Mouse (Mus musculus): ENCODE data around the gene Sh3tc1. TPM values are rescaled to one million over a fixed set of nuclear protein-coding genes. Genes with fewer than 3 reads are reported as not detected.

The Sh3tc1 gene
- total RNA-seq (2021), result 1 to 10 TPM; 1.6 to 2.7 TPM

DNA sequence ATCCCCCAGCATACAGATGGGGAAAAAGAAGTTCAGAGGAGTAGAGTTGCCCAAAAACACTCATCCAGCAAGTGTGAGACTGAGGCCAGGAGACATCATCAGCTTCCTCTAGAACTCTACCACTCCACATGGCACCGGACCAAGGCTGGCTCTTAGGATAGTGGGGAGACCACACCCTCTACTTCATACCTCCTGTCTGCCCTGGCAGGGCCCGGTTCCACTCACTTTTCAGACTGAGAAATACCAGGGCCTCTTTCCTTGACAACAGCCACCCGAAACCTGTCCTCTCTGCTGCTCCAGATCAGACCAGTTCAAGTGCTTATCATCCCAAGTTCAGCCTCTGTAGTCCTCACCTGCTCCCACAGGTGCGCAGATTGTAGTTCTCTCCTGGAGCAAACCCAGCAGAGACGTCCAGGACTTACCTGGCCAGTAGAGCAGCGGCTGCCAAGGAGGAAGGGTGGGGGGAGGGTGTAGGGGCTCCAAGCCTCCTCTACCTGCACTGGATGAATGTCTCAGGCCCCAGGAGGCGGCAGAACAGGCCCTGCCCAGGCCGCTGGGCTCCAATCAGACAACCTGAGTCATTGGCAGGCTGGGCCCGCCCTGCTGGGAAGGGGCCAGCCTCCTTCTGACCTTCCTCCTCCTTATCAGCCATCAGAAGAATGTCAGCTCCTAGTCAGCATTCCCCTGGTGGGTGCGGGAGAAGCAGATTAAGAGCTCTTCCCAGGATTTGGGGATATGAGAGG, at the start of gene Sh3tc1:
Sh3tc1 (minus strand) TSS at position 452 of the 743 bp plus-strand sequence.
- DNase-seq, result no peak

DNA sequence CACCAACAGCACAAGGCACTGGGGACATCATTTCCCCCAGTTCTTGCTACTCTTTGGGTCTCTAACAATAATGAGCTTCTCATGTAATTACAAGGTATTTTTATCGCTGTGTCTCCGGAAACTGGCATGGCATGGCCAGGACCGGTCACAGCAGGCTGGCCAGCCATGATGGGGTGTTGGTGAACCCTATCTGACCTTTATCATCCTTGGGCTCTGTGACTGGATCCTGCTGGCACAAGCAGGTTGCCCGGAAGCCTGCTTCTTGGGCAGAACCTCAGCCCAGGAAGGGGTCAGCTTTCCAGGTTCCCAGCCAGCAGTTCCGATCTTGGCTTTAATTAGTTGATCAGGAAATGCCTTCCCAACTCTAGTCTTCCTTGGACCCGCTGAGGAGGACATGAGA, 48.9 kb upstream of the Sh3tc1 start:
- DNase-seq, result no peak

- DNase-seq, result no peak
Measured at GRCm38 (mm10) chr5:35787847-35788246, 48.1 kb upstream of the Sh3tc1 start.

DNA sequence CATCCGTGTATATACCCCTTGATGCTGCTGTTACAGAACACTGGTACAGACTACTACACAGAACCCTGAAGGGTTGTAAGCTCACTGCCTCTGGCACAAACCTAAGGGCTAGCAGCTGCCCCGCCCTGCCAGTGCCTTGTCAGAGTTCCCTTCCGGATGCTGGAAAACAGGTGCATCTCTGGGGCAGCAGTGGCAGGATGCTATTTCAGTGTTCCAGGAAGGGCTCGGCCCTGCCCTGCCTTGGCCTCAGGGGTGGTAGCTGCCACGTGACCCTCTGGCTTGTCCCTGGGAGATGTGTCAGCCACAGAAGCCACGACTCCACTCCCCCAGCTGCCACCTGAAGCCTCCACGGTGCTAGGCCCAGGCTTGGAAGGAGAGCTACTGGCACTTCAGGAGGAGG, 46.1 kb upstream of the Sh3tc1 start:
- no peak for DNase-seq

- no peak for DNase-seq
Measured at GRCm38 (mm10) chr5:35782648-35783180, 42.9 kb upstream of the Sh3tc1 start.

DNA sequence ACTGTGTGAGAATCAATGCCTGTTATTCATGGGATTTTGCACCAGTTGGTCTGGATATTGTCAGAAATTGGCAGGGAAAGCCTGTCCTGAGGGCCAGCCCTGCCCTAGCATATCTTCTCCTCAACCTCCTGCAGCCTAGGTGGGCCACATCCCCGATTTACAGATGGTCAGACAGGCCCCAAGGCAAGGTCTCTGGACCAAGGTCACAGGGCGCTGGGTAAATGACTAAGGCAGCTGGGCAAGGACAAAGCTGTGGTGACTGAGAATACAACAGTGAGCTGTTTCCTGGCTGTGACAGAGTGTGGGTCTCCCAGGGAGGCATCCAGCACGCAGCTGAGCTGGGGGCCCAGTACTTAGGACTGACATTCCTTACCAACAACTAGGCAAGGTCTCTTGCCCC, 41.3 kb upstream of the Sh3tc1 start:
- DNase-seq, result no peak

DNA sequence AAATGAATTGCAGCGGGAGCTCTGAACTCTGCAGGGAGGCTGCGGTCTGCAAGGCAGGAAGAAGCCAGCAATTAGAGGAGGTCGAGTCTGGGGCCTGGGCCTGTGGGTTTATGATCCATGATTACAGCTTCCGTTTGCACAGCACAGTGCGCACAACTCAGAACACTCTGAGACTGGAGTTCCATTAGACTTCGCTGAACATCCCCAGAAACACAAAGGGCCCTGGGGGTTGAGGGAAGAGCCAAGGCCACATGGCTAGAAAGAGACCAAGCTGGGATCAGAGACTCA, 34.3 kb upstream of the Sh3tc1 start:
- DNase-seq, result no peak

DNA sequence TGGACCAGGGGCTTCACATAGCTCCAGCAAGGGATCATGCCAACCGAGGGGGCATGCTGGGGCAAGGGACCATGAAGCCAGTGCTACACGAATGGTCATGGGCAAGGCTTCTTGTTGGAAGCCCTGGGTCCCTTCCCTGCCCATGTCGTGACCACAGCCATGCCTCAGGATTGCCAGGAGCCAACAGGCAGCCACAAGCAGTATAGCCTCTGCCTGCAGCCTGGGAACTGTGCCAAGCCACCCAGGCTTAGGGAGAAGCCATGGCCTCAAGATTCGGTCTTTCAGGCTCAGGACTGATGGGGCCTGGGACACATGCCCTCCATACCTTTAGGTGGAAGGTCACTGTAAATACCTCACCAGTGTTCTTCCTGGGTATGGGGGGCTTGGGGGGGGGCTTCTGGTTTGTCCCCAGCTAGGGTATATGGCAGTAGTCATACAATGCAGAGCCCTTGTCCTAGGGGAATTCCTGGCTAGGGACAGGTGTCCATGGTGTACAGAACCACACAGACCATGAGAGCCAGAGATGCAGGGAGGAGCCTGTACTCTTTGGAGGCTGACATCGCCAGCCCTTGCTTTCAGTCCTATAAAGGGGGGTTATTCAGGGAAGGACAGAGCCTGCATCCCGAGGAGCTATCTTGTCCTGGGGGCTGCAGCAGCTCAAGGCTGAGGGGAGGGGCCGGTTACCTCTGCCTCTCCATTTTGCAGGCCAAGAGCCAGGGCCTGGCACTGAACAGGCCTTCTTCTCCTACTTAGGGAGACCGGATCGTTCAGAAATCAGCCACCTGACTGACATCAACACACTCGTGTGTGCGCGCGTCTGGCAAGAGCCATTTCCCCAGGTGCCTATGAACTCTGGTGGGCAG, 33.7 kb upstream of the Sh3tc1 start:
- no peak for DNase-seq

DNA sequence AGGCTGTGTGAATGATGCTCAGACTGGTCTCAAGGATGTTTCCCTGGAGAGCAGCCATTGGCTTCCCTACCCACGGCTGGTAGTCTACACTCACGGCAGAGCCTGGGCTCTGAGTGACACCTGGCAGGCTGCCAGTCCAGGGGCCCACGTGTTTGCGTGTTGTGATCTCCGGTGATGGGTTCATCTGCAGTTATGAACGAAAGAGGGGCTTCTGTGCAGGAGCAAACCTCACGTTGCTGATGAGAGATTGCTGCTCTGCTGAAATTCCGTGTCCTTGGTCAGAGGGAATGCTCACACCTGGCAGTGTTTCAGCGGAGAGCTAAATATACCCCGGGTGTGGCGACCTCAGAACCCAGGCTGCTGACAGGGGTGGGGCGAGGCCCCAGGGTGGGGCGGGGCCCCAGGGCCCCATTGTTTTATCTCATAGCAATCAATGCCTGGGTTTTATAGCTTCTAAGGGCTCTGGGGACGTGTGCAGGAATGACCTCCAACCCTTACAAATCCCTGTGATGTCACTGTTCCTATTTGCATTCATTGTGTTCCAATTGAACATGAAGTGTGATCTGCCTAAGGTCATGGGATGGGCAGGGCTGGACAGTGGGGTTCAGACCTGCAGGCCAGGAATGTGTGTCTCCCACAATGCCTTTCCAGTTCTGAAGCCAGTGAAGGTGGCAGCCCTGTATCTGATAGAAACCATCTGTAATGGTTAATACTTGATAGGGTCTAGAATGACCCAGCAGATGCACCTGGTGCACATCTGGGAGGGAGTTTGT, 31.3 kb upstream of the Sh3tc1 start:
- DNase-seq, result no peak

DNA sequence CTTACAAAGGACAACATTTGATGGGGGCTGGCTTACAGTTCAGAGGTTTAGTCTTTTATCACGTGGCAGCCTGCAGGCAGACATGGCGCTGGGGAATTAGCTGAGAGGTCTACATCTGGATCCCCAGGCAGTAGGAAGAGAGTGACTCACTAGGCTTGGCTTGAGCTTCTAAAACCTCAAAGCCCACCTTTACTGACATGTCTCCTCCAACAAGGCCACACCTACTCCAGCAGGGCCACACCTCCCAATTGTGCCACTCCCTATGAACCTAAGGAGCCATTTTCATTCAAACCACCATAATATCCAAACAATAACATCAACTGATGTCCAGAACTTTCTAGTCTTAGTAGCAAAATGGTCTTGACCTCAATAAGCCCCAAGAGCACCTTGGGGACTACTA, 30.5 kb upstream of the Sh3tc1 start:
- DNase-seq, result no peak

GRCm38 (mm10) chr5:35768997-35769396, 29.2 kb upstream of the Sh3tc1 start:
- no peak for DNase-seq

GRCm38 (mm10) chr5:35768525-35768924, 28.7 kb upstream of the Sh3tc1 start:
- no peak for DNase-seq

- no peak for DNase-seq
Measured at GRCm38 (mm10) chr5:35765909-35766308, 26.1 kb upstream of the Sh3tc1 start.

DNA sequence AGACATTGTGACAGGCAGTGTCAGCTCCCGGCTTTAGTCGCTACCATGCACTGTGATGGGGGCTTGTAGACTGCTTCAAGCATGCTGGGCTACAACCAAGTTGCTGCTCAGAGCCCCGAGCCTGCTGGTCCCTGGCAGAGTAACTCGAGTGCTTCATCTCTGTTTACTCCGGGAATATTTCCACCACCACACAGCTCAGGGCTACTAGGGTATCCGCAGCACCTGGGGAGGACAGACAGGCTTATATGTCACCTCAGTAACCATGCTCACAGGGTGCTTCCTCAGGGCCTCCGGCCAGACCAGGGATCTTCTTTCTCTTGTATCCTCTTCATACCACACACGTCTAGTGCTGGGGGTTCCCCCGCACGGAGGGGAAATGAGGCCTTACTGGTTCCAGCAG, 23.1 kb upstream of the Sh3tc1 start:
- no peak for DNase-seq

GRCm38 (mm10) chr5:35762388-35762787, 22.6 kb upstream of the Sh3tc1 start:
- peak in 1 of 2 experiments; percentile 40 for DNase-seq

GRCm38 (mm10) chr5:35761323-35761722, 21.5 kb upstream of the Sh3tc1 start:
- no peak for DNase-seq

DNA sequence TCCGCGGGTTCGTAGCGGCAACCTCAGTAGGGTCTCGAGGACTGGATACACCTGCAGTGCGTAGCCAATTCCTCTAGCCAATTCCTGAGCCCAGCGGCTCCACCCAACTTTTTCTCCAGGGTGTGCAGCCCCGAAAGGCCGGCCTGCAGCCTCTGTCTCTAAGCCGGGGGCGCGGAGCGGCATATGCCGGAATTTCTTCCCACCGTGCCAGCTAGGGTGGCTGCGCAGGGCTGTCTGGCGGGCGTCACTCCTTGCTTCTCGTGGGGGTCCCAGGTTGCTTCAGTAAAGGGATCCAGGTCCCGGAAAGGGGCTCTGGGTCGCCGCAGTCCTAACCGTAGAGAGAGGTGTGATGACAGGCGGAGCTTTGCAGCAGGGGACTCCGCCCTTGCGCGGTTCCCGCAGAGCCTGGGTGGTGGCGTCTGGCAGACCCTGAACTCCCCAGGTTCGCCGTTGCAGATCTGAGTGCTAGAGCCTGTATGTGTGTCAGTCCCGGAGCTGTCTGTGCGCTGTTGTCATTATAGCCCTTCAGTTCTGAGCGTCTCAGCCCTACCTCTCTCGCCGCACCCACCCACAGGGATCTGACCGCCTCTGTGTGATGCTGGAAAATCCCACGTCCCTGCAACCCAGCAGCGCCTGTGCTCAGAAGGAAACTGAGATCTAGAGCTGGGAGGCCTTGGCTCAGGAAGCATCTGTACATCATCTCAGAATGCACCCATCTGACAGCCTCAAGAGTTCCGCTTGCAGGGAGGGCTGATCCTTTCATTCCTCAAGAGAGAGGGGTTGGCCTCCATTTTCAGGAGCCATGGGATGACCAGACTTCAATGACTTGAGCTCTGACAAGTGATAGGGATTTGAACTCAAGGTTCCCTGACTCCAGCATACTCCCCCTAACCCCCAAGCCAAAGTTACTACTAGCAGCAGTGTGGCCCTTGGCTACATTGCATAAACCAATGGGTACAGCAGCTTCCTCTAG, 18.6 kb upstream of the Sh3tc1 start:
- peak; percentile 70 to 79 for DNase-seq

DNA sequence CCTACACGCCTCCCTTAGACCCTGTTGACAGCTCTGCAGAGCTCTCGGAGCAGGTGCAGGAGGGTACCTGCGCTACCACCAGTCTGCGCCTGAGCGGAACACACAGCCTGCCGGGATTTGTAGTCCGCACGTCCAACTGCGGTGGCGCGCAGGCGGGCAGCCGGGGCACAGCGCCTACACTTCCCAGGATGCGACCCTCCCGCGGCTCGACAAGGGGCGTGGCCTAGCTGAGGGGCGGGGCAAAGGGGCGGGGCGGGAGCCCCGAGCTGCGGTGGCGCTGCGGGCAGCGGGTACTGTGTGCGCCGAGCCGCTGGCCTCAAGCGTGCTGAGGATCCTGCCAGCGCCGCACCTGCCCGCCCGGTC, 17.8 kb upstream of the Sh3tc1 start, which contains the start of gene Ablim2:
Ablim2 (plus strand) TSS at position 242 of the 363 bp plus-strand sequence.
- peak; percentile 96 for DNase-seq

DNA sequence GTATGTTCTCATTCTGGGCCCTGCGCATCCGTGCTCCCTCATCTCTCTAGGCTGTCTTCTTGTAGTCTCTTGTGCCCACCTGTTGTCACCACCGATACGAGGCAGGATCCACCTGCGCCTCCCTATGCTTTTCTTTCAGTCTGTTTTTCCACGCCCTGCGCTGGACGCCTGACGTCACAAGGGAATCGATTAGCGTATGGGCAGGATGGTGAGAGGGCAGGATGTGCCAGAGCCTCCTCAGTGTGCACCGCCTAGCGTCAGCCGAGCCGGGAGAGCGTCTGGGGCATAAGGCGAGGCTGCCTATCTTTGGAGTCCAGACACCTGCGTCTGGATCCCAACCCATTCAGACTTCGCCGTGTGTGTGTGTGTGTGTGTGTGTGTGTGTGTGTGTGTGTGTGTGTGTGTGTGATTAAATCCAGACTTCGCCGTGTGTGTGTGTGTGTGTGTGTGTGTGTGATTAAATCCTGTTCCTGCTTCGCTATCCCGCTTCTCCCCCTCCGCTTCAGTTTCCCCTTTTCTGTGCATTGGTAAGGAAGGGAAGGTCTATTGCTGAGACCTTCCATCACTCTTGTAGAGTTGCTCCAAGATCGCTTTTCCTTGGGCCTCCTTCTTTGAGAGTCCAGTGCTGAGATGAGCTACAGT, 17.3 kb upstream of the Sh3tc1 start:
- peak; percentile 74 to 76 for DNase-seq

- DNase-seq, result no peak
Measured at GRCm38 (mm10) chr5:35756020-35756419, 16.2 kb upstream of the Sh3tc1 start.

- peak in 1 of 2 experiments; percentile 52 for DNase-seq
Measured at GRCm38 (mm10) chr5:35755131-35755733, 15.4 kb upstream of the Sh3tc1 start.
